Mouse (Mus musculus): ENCODE measurements around the gene Rad51d.
A peak's percentile ranks its signal among the peaks of the same experiment; 100 is the strongest.
"Not testable (repeated sequence)": the region's sequence is repeated elsewhere in the genome, so short reads cannot be mapped to it uniquely, and the experiment has no call there.

Gene Rad51d

DNA sequence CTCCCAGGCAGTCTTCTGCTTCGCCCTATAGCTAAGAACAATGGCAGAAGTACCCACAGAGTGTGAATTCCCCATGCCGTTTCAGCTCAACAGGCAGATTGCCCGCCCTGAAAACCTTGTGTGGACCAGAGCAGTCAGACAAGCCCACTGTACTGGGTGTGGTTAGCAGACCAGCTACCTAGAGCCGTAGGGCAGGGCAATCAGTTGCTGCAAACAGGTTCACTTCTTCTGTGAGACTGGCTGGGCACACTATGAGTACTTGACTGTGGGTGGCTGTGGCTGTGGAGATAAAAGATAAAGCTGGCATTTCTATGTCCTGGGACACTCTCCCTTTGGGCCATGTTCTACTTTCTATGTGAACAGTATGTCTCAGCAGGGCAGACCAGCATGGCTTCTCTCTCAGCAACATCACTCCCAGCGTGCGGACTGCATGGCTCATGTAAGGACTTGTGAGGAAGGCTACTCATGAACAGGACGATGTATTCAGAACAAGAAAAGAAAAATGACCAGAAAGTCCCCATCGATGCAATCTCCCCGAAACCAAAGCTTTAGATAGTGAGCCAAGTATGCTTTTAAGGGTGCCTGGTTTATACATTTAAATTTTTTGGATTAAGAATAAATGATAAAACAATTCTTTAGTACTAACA, 35.0 kb downstream of the Rad51d start:
- DNase-seq (ENCODE audit: low read depth): no peak

DNA sequence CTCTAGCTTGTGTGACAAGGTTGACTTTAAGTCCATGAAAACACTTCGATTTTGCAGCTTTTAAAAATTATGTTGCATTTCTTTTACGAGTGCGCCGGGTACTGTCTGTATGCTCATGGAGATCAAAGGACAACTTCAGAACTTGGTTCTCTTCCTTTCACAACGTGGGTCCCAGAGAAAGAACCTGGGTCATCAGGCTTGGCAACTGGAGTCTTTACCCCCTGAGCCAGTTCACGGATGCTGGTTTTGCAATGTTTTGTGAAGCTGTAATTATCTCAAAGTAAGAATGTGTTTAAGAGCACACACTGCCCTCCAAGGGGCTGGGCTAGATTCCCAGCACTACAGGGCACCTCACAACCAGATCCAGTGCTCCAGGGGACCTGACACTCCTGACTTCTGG, 36.3 kb downstream of the Rad51d start:
- DNase-seq (ENCODE audit: low read depth): no peak

DNA sequence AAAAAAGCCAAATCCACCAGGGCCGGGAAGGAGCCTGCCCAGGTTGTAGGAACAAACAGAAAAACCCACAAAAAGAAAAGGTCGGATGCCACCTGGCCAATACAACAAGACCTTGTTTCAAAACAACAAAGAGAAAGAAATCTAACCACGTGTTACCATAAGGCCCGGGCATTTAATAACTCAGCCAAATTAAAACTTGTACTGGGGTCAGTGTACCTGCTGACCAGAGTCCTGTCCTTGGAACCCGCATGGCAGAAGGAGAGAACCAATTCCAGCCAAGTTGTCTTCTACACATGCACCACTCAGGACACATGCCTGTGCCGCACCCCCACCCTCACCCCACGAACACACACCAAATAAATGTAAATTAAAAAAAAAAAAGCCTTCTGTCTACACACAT, 37.5 kb downstream of the Rad51d start:
- no peak for DNase-seq (ENCODE audit: low read depth)

DNA sequence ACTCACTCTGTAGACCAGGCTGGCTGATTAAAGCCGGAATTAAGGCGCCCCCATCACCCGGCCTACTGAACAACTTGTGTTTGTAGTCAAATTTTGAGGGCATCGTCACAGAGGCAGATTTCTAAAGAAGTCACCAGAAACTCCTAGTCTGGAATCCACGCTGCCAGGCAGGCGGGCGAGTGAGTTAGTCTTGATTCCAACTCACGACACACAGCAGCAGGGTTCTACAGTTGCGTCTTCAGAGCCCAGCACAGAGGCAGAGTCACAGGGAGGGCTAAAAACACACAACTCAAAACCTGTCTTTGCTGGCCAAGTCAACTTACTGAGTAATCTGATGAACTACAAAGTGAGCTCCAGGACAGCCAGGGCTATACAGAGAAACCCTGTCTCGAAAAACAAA, 37.9 kb downstream of the Rad51d start:
- DNase-seq (ENCODE audit: low read depth): no peak

DNA sequence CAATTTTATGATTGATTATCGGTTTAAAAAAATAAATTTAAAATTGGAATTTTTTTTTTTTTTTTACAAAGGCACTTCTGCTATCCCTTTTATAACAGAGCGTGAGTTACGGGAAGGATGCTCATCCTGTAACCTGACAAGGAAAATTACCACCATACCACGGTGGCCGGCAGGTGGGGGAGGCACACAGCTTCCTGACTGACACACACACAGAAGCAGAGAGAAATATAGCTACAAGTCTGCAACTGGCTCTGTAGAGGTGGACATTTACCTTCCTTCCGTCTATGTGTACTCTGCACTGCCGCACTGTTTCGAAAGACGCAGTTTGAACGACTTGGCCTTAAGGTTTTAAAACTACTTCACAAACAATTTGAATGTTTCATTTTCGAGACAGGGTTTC, 38.3 kb downstream of the Rad51d start:
- no peak for DNase-seq (ENCODE audit: low read depth)

DNA sequence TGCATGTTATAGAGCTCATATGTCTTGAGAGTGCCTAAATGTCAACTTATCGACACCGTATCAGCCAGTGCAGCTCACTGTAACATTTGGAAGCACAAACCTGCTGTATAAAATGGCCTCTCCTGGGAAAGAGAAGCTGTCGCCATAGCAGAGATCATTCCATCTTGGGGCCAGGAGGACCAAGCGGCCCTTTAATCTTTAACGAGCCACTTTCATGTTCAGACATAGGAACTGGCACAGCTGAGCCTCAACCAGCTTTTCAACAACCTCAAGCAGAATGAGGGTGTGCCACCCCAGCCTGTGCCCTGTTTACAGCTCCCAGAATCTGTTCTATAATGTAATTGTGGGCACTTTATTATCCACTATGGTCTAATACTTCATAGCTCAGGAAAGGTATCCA, 40.2 kb downstream of the Rad51d start:
- no peak for DNase-seq (ENCODE audit: low read depth)

DNA sequence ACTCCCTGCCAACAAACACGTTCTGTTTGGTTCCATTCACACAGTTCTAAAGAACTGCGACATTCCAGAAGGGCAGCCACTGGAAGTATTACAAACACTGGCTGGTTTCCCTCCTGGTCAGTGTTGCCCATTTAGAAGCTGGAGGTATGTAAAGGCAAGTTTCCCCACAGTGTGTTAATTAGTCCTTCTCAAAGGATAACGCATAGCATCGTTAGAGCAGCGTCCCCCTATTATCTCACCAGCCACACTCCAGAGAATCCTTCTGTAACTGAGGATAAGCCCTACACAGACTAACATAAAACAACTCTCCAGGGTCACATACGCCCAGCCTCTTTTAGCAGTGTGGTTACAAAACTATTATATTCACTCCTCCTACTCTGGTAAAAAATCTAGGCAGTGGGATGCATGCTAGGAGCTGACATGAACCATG, 42.8 kb downstream of the Rad51d start:
- DNase-seq (ENCODE audit: low read depth): no peak

DNA sequence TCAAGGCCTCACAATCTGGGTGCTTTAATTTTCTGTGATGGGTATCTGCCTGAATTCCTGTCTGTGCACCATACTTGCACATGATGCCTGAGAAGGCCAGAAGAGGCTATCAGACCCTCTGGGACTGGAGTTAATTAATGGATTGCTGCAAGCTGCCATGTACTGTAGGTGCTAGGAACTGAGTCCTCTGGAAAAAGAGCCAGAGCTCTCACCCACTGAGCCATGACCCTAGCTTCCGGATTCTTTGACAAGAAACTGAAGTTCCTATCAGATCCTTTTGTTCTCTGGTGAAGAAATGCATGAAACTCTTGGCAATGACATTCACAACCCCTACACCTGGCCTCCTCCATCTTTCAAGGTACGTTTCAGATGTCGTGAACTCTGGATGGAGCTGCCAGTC, 43.5 kb downstream of the Rad51d start:
- no peak for DNase-seq (ENCODE audit: low read depth)

DNA sequence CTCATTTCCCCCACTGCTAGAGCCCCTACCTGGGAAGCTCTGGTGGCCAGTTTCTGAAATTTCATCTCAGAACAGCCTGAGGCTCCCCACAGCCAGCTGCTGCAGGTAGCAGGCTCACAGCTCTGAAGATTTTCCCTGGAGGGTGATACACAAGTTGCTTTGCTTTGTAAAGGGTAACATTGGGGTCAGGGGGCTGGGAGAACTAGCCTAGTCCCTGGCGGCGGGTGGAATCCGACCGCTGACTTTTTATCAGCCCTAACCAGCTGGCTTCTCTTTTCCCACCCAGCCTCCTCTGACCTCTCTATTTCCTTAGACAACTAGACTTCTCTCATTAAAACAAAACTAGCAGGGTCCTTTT, 44.4 kb downstream of the Rad51d start:
- DNase-seq (ENCODE audit: low read depth): no peak

DNA sequence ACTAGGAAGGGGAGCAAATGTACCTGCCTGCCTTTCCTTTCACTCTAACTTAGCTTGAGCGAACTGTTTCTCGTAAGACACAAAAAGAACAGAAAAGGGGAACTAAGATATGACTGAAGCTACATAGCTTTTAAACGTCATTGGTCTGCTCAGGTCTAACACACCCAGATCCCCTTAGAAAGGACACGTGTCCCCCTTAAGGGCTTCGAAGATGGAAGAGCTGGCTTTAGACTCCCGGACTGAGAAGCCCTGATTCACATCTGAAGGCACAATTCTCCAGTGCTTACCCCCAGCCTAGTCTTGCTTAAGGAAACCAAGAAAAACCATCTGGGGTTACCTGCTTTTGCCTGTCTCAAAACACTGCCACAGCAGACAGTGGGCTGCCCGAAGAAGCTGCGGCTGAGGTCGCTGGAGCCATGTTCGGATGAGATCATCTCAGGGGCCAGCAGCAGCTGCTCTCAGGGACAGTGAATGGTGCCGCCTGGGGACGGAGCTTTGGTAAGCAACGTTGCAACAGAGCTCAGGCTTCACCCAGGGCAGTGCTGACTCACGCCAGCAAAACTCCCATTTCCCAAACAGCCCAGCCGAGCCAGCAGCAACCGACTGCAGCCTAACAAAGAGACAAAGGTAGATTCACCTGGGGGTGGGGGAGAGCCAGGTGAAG, 44.9 kb downstream of the Rad51d start:
- peak; percentile 70 for DNase-seq (ENCODE audit: low read depth)

DNA sequence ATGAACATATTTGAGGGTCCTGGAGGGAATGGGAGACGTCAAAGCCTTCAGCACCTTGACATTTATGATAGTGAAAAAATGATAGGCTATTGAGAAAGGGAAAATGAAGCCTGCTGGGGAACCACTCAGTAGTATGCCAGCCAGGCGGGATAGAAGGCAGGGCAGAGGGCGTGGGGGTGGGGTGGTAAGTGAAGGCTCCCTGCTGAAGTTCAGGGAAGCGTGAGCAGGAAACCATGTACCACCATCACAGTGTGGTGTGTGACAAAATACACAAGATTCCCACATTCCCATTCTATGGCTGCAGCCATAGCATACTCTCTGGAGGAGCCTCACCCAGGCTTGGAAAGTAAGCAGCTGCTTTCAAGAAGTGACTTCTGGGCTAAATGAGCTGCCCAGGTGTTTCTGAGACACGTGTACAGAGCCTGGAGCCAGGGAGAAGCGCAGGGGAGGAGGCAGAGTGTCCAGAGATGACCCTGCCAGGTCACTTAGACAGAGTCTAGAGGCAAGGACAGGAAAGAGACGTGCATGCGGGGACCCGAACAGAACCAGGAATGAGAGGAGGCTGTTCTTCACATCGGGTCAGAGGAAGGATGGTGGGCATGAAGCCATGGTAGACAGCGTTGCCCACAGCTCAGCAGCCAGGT, 45.5 kb downstream of the Rad51d start:
- no peak for DNase-seq (ENCODE audit: low read depth)

DNA sequence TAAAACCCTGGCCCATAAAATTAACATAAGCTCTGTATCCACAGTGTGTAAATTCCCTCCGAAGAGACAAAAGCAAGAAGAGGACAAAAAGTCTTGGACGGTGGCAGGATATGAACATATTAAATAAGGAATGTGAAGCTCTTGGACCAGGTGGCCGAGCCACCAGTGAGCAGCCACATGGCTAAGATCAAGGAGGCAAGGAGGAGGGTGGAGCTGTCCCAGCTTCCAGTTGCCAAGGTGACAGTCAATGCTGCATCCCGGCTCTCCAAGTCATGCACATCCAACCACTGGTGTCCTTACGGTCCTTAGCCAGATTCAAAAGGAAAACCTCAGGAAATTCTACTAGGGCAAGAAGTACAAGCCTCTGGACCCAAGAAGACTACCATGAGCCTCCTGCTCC, 51.9 kb downstream of the Rad51d start:
- DNase-seq (ENCODE audit: low read depth): no peak

DNA sequence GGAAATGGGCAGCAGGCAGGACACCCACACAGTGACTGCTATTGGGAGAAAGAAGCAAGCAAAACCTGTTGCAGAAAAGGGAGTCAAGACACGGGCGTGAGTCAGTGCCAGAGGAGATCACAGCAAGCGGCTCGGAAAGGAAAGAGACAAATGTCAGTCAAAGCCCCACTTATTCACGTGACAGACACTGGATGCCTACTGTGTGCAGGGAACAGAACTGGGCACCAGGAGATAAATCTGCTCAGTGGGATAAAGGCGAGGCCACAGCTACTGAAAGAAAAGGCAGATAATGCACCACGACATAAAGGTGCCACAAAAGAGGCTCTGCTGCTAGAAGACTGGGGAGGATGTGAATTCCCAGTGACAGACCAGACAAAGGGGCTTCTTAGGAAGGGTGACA, 52.6 kb downstream of the Rad51d start:
- DNase-seq (ENCODE audit: low read depth): no peak

DNA sequence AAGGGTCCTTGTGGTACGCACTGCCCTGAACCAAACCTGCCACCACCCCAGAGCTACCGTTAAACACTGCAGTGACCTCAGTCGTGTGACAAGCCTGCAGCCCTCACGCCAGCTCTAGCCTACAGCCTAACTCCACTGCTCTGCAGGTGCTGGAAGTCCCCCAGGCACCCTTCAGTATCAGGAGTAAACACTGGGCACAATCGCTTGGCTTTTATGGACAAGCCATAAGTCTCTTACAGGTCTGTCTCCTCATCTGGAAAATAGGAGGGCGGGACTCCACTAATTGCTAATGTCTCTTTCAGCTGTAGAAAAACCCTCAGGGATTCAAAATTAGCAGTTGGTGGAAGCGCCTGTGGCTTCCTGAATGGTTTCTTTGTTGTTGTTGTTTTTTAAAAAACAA, 53.2 kb downstream of the Rad51d start:
- no peak for DNase-seq (ENCODE audit: low read depth)

DNA sequence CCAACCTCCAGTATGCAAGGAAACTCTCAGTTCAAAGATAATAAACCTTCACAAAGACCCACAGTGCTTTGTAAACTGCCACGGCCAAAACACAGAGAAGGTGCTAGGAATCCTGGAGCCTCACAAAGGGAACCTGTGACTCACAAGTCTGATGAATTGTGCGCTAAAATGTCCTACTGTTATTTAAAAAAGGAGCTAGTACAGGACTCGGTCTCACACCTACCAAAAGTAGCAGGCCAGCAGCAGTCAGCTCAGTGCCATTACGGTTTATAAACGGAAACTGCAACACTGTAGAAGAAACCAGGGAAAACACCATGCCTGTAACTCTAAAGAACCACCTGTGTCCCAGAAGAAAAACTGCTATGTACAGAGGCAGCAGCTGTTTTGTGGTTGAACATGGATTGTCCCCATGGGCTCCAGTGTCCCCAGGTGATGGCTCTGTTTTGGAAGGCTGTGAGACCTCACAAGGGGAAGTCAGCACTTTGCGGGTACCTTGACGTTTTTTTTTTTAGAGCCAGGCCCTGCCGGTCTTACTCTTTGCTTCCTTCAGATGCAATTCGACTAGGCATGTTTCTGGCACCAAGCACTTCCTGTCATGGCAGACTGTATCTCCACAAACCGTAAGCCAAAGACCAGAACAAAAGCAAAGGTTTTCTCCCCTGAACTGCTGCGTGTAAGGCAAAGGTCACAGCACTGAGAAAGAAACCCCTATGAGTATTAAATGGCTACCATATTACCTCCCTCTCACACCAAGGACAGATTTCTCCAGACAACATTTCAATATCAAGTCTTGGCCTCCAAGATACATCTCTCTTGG, 54.6 kb downstream of the Rad51d start:
- DNase-seq (ENCODE audit: low read depth): no peak

DNA sequence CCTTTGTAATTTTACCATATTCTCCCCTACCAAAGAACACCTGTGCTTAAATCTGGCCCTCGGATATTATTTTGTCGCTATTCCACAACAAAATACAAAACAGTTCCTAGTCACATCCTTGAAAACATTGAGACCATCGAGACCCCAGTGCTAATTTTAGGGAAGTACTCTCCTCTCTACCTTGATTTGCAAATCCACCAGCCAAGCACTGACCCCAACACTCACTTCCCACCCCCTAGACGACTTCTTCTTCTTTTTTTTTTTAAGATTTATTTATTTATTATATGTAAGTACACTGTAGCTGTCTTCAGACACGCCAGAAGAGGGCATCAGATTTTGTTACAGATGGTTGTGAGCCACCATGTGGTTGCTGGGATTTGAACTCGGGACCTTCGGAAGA, 56.1 kb downstream of the Rad51d start:
- not testable (repeated sequence) for DNase-seq (ENCODE audit: low read depth)

DNA sequence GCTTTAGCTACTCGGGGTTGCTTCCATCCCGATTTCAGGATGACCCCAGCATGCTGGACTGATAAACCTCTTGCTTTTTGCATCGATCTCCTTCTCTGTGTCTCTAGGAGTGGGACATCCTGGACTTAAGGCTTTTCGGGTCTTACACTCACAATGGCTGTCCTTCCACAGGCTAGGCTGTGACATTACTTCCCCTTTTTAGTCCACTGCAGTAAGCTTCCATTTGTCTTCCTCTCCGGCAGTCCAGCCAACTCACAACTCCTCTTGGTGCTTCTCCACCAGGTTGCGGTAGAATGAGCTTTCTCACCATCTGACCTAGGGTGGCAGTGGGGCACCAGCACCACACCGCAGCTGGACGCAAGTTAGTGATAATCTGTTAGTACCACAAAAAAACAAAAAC, 56.5 kb downstream of the Rad51d start:
- no peak for DNase-seq (ENCODE audit: low read depth)

DNA sequence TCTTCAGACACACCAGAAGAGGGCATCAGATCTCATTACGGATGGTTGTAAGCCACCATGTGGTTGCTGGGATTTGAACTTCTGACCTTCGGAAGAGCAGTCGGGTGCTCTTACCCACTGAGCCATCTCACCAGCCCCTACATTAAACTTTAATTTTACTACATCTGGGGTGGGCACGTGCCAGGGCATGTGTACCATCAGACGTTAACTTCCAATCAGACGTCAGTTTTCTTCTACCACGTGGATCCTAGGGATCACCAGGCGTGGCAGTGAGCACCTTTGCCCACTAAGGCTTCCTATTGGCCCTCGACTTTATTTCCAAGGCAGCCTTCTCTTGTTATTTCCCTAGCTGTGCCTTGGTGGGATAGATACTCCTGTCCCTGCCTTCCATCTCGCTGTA, 58.0 kb downstream of the Rad51d start:
- not testable (repeated sequence) for DNase-seq (ENCODE audit: low read depth)

DNA sequence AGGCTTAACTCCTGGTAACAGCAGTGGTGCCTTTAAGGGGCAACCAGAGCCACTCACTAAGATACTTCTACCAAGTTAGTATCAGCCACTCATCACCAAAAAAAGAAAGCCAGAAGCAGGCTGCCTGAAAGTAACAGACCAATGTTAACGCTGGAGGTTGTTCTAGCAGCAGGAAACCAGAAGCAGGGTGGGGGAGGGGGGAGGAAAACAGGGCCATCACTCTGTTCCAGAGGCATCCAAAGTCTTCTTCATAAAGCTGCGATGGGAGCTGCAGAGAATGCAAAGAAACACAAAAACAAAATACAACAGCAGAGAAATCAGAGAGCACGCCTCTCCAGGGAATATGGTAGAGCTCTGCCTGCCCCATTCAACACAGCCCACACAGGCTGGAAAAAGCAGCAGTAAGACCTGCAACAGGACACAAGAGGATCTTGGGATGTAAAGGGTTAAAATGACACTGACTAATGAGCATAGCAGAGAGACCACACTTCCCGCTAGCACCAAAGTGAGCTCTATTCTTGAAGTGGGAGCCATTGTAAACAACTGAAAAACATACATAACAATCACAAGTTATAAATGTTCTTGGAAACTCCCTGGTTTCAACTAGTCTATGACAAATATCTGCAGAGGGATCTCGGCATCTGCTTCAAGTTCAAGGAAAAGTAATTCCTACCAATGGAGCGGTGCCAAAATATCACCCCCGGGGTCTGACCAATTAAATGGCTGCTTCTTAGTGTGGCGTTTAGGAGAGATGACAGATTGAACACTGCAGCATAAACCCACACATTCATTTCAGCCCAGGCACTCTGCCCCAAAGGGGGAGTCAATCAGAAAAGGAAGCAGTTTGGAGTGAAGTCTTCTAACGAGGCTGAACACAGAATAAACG, 59.2 kb downstream of the Rad51d start:
- DNase-seq (ENCODE audit: low read depth): no peak

DNA sequence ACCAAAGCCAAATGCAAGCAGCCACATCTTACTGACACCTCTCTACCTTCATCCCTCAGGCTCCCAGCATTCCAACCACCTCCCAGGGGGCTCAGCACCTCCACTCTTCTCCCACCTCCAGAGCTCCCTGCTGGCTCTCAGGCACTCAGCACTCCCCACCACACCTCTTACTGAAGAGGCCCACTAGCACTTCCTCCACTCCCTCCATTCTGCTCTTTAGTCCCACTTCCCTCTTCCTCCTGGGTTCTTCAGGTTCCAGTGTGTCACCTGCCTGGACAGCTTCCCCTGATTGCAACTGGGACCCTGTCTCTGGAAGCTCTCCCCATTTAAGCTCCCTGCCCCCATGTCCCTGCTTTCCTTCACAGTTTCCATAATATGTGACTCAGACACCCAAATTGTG, 63.6 kb downstream of the Rad51d start:
- DNase-seq (ENCODE audit: low read depth): no peak

Data from c-Kit-positive CD71-negative TER-119-negative erythroid progenitor cells, embryonic 14.5 days (primary cell).